Mouse (Mus musculus) olfactory bulb, adult 2 months (tissue): ENCODE measurements around the gene Pacs2.

Experiments used
- CTCF ChIP-seq: fragments of 200-500 bp; IDR thresholded peaks from 2 replicates; pipeline ENCODE4 v1.5.1; 2012; ENCODE audit warnings: low read depth, mild to moderate bottlenecking, low read length, moderate library complexity; ENCODE audit not compliant: insufficient read depth
- POLR2A ChIP-seq: fragments of 200-500 bp; IDR thresholded peaks from 2 replicates; pipeline ENCODE4 v1.6.1; 2012; ENCODE audit warnings: mild to moderate bottlenecking, low read depth, low read length, moderate library complexity; ENCODE audit not compliant: insufficient read depth

DNA sequence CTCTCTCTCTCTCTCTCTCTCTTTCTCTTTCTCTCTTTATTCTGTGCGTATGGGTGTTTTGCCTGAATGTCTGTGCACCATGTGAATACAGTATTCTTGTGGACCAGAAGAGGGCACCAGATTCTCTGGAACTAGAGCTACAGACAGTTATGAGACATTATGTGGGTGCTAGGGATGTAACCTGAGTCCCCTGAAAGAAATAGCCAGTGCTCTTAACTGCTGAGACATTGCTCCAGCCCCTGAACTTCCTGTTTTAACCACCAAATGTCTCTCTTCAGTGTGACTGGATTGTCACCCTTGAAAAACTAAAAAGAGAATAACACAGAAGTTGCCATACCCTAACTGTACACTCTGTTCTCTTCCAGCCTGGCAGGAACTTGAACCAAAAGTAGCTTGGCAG, 12.2 kb downstream of the Pacs2 start:
- TF ChIP-seq CTCF = no peak
- no peak for TF ChIP-seq POLR2A
